Mouse (Mus musculus): ENCODE data around the gene T2.
"Not testable (repeated sequence)": the region's sequence is repeated elsewhere in the genome, so short reads cannot be mapped to it uniquely, and the experiment has no call there.

- TF ChIP-seq POLR2A (IDR thresholded peaks at IDR 0.05; ENCODE audit: low read depth, low read length); CTCF (IDR thresholded peaks at IDR 0.05; ENCODE audit: extremely low read depth, insufficient read length, insufficient replicate concordance, low read depth, low read length): not testable (repeated sequence)
Observed at GRCm38 (mm10) chr17:8408002-8408401, 52.2 kb downstream of the T2 start.
